In genomic region chr14:49860387-49860786, GRCm38 (mm10) we compare ENCODE assay signal across 9 mouse cellular contexts. TPM values are rescaled to one million over a fixed set of nuclear protein-coding genes. Genes with fewer than 3 reads are reported as not detected.
DNase-seq lines count a peak whose midpoint lies in the region; ATAC-seq and TF ChIP-seq lines count a peak whose summit lies in the region.
"Had no signal": no experiment of that assay in that cellular context is flagged by ENCODE, and none has a peak within 500 bp of the region (broad histone marks: within the 10 kb centered on the region; RNA-seq: fewer than 3 reads in every experiment).

No protein-coding gene starts in this region.

- H3K4me3 ChIP-seq in forebrain, postnatal 0 days (ENCODE audit: low read depth, low read length) = no peak overlapping the region
- no peak overlapping the region for H3K4me3 ChIP-seq in forebrain, embryonic 12.5 days (replicated peaks)
- no peak overlapping the region for H3K4me3 ChIP-seq in liver, postnatal 0 days (ENCODE audit: low read depth, low read length)
- no peak overlapping the region for H3K4me3 ChIP-seq in liver, embryonic 12.5 days

- H3K27me3 ChIP-seq in forebrain, postnatal 0 days (ENCODE audit: insufficient read depth, low read length) = no peaks in the 10 kb centered on the region
- no peaks in the 10 kb centered on the region for H3K27me3 ChIP-seq in forebrain, embryonic 12.5 days
- H3K27me3 ChIP-seq in liver, postnatal 0 days (ENCODE audit: insufficient read depth, low read length) = no peaks in the 10 kb centered on the region
- no peaks in the 10 kb centered on the region for H3K27me3 ChIP-seq in liver, embryonic 12.5 days (replicated peaks)

- H3K9ac ChIP-seq in forebrain, postnatal 0 days = no peak overlapping the region
- no peak overlapping the region for H3K9ac ChIP-seq in forebrain, embryonic 12.5 days
- H3K9ac ChIP-seq in liver, postnatal 0 days (replicated peaks) = no peak overlapping the region
- H3K9ac ChIP-seq in liver, embryonic 12.5 days = no peak overlapping the region

- H3K36me3 ChIP-seq in forebrain, postnatal 0 days (ENCODE audit: insufficient read depth) = no peaks in the 10 kb centered on the region
- H3K36me3 ChIP-seq in forebrain, embryonic 12.5 days (replicated peaks) = no peaks in the 10 kb centered on the region
- no peaks in the 10 kb centered on the region for H3K36me3 ChIP-seq in liver, postnatal 0 days (replicated peaks; ENCODE audit: insufficient read depth, low read length)
- no peaks in the 10 kb centered on the region for H3K36me3 ChIP-seq in liver, embryonic 12.5 days

- H3K9me3 ChIP-seq in forebrain, postnatal 0 days (ENCODE audit: low read length) = no peaks in the 10 kb centered on the region
- no peaks in the 10 kb centered on the region for H3K9me3 ChIP-seq in forebrain, embryonic 12.5 days
- no peaks in the 10 kb centered on the region for H3K9me3 ChIP-seq in liver, postnatal 0 days (ENCODE audit: low read length)
- no peaks in the 10 kb centered on the region for H3K9me3 ChIP-seq in liver, embryonic 12.5 days (replicated peaks)

- no peaks in the 10 kb centered on the region for H3K4me1 ChIP-seq in forebrain, postnatal 0 days (ENCODE audit: insufficient read depth)
- no peaks in the 10 kb centered on the region for H3K4me1 ChIP-seq in forebrain, embryonic 12.5 days
- no peaks in the 10 kb centered on the region for H3K4me1 ChIP-seq in liver, postnatal 0 days (ENCODE audit: insufficient read depth)
- no peaks in the 10 kb centered on the region for H3K4me1 ChIP-seq in liver, embryonic 12.5 days

- peak; percentile 64 for TF ChIP-seq CTCF in forebrain, postnatal 0 days (IDR thresholded peaks at IDR 0.05; ENCODE audit: low read depth)
- peak; percentile 47 for TF ChIP-seq CTCF in liver, postnatal 0 days (IDR thresholded peaks at IDR 0.05; ENCODE audit: low read depth)

- TF ChIP-seq EP300 in liver, postnatal 0 days (IDR thresholded peaks at IDR 0.05; ENCODE audit: low read depth) = no peak

- DNase-seq in forebrain, postnatal 0 days = peak; percentile 22
- DNase-seq in liver, postnatal 0 days = no peak
- DNase-seq in cerebellum, adult 9-11 months = peak; percentile 28
- peak; percentile 52 for DNase-seq in mesoderm, embryonic 11.5 days (ENCODE audit: low read depth, low spot score)
- no peak for DNase-seq in frontal cortex, postnatal 10 days (ENCODE audit: low spot score in 2 of 2)
- DNase-seq in adrenal gland, adult 2 months = no peak

- no peak overlapping the region for H3K27ac ChIP-seq in forebrain, postnatal 0 days (ENCODE audit: low read depth, low read length)
- H3K27ac ChIP-seq in forebrain, embryonic 12.5 days = no peak overlapping the region
- H3K27ac ChIP-seq in liver, postnatal 0 days (ENCODE audit: low read depth) = no peak overlapping the region
- H3K27ac ChIP-seq in liver, embryonic 12.5 days = no peak overlapping the region

- no peak; the same call in 1 of the 2 replicates for ATAC-seq in forebrain, postnatal 0 days
- ATAC-seq in forebrain, embryonic 12.5 days (ENCODE audit: low FRiP score) = no peak
- no peak for ATAC-seq in liver, postnatal 0 days
- ATAC-seq in liver, embryonic 12.5 days = no peak

- H3K4me2 ChIP-seq in forebrain, postnatal 0 days (ENCODE audit: low read depth) = no peak overlapping the region
- no peak overlapping the region for H3K4me2 ChIP-seq in forebrain, embryonic 12.5 days
- H3K4me2 ChIP-seq in liver, postnatal 0 days (ENCODE audit: low read depth, low read length) = no peak overlapping the region
- no peak overlapping the region for H3K4me2 ChIP-seq in liver, embryonic 12.5 days

RNA-seq across cellular contexts. Expression of gene Olfr722, which starts 41.4 kb away (rescaled TPM):
- total RNA-seq in forebrain, postnatal 0 days (2014; rRNA removed) = not detected in 2 replicates
- polyA plus RNA-seq in forebrain, postnatal 0 days (2015; fragmentation: Nextera tagmentation; extraction: Ambion mirVana) = not detected in 2 replicates
- not detected in 2 replicates for polyA plus RNA-seq in forebrain, embryonic 12.5 days (2016; fragmentation: Nextera tagmentation; extraction: Ambion mirVana)
- polyA plus RNA-seq in liver, postnatal 0 days (2015; fragmentation: Nextera tagmentation; extraction: Ambion mirVana) = not detected in 2 replicates
- not detected in 2 replicates for polyA plus RNA-seq in liver, embryonic 12.5 days (2016; fragmentation: Nextera tagmentation; extraction: Ambion mirVana)
- total RNA-seq in adrenal gland, adult 2 months (2021) = not detected
- polyA plus RNA-seq in adrenal gland, adult 2 months (2012; rRNA removed) = not detected in 2 replicates
- total RNA-seq: layer of hippocampus, adult 18-20 months had no signal

Comparison
In these comparisons a context has a peak if more than half of its experiments do, and no peak if none do; other contexts are left out.
1. DNase-seq: peak in forebrain, postnatal 0 days (single experiment), cerebellum, adult 9-11 months (single experiment) and mesoderm, embryonic 11.5 days (single experiment); none in liver, postnatal 0 days (single experiment), frontal cortex, postnatal 10 days (0 of 2) and adrenal gland, adult 2 months (single experiment).